Mouse (Mus musculus) layer of hippocampus, adult 8-10 months (tissue): ENCODE data around the gene Eef1b2. TPM values are rescaled to one million over a fixed set of nuclear protein-coding genes. Genes with fewer than 3 reads are reported as not detected.

Source experiments
- DNase-seq, 2 experiments: peaks; one replicate each; pipeline ENCODE4 v3.0.0; 2022; ENCODE audit warnings: low spot score in 2 of 2
- total RNA-seq, 4 experiments: library from RNA; stranded (reverse); gene quantifications; 2 replicates each; pipeline ENCODE4 v1.2.4; 2022

Eef1b2 gene
- total RNA-seq, 4 experiments from 2014 or later, result 310 to 454 (median 387) TPM

DNA sequence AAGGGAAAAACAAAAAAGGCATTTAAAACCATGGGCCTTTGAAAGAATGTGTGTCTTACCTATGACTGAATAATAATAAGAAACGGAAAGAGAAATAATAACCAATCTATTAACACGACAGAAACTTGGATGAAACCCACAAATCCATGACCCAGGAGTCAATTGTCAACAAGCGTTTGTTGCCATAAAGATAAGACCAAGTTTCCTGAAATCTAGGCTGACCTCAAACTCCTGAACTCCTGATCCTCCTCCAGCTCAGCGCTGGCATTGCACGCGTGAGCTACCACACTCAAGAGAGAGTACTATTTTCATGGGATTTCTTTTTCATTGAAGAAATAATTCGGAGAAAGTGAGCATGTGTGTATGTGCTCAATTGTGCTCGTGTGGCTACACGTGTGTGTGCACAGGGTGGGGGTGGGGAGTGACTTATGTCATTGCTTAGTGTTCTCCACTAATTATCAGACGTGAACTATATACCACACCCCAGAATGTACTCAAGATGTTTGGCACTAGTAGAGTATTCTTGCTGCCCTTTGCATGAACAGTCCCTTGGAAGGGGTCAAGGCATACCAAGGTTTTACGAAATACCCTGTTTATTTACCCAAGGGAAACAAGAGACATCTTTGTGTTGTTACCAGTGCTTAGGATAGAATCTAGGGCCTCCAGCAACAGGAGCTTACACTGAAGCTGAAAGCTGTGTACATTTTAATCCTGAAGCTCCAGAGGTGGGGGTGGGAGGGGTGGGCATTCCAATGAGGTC lies 15.9 kb downstream of the Eef1b2 start:
- DNase-seq, result no peak

DNA sequence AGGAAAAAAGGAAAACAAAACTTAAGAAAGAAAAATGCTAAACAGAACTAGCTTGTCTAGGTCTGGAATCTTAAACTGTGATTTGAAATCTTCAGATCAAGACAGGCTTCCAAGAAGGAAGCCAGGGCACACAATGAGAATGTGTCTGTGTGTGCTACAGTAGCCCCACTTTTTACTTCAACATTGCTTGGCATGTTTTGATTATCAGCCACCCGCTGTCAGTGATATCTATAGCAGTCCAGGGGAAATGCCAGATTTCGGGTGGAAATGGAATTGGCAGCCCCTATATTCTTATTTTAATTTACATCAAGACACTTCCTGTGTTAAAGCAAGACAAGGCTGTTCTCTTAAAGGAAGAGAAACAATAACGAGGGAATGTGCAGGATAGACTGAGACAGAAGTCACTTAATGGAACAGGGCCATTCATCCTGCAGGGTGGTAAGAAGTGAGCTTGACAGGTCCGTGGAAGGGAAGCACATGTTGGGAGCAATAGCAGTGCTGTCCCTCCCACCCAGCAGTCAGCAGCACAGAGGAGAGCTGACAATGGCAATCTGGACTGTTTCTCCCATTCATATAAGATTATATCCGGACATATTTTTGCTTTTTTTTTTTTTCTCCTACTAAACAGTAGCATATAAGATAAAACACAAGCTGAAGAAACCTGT lies 19.4 kb downstream of the Eef1b2 start:
- no peak for DNase-seq

DNA sequence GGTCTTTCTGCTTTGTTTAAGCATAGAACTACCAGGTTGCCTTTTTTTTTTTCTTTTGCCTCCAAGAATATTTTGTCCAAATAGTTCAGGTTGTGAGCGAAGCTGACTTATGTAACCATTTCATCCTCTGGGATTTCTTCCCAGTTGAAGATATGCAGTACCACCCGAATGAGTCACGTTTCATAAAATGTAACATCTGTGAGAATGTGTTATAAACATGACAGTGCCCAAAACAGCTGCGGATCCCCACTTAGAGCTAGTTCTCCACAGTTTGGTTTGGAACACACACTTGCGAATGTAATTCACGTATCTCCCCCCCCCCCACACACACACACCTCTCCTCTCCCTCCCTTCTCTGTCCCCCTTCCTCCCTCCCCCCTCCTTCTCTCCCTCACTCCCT lies 22.8 kb downstream of the Eef1b2 start:
- no peak for DNase-seq

DNA sequence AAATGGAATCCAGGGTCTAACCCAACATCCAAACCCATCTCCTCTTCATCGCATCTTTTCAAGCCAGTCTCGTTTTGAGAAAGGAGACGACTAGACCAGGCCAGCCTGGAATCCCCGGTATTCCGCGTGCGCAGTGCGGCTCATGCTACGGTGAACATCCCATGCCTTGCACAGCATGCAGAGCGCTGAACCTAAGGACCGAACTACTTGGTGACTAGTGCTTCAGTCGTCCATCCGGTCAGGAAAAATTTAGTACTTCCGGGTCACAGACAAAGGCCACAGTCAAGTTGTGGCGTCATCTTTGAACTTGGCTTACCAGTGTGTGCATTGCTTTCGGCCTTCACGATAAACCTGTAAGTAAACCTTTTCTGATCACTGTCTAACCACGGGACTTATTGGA lies 23.7 kb downstream of the Eef1b2 start:
- DNase-seq, result no peak

DNA sequence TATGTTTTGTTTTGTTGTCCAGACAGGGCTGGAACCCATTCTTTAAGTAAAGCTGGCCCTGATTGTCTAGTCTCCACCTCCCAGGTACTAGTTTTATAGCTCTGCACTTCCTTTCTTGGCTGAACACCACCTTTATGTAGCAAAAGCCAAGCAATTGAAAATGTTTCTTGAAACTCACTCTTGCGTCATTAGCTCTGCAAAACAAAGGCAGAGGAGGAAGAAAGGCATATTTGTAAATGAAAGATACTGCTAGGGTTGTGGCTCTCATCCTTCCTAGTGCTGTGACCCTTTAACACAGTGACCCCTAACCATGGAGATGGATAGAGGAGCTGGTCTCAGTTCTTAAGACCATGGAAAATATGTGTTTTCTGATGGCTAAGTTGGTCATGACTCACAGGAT lies 25.0 kb downstream of the Eef1b2 start:
- DNase-seq, result no peak

DNA sequence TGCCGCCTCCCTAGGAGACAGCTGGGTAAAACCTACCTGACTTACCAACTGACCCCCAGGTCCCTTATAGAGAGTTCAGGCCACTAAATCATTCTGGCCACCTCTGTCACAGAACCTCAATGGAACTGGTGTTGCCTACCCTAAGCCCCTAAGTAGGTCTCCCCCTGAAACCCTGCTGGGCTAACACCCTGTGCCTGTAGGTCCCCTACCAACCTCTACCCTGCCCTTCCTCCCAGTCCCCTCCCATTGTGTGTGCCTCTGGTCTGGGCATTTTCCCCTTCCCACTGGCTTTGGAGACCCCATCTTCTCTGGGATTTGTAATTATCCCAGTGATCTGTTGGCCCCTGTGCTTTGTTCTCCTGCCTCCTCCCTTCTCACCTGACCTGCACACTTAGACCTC lies 26.8 kb downstream of the Eef1b2 start:
- no peak for DNase-seq

DNA sequence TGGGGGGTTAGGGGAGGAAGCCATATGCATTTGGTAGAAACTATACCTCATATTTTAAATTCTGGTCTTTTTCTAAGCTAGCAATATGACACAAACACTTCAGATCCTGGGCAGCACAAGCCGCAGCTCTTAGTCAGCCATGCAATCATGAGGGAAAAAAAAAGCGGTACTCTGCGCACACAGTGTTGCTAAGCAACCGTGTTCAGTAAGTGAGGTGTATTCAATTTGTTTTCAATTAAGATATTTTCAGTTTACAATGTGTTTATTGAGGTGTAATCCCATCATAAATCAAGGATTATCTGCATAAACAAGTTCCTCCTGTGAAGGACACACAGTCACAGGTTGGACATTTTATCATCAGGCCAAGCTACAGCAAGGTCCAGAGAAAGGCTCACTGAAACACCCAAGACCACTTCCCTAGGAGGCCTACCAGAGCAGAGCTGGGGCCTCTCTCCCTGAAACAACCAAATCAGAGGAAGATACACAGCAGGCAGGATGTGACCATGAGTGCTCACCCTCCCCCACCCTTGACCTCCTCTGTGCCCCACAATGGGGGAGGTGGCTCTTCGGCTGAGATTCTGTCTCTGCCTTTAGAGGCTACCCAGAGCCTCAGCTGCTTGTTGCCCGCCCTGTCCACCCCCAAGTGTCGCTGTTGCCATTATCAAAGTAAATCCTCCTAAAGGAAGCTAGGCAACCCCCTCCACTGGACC lies 27.5 kb downstream of the Eef1b2 start:
- DNase-seq, result peak; percentile 28 to 34

DNA sequence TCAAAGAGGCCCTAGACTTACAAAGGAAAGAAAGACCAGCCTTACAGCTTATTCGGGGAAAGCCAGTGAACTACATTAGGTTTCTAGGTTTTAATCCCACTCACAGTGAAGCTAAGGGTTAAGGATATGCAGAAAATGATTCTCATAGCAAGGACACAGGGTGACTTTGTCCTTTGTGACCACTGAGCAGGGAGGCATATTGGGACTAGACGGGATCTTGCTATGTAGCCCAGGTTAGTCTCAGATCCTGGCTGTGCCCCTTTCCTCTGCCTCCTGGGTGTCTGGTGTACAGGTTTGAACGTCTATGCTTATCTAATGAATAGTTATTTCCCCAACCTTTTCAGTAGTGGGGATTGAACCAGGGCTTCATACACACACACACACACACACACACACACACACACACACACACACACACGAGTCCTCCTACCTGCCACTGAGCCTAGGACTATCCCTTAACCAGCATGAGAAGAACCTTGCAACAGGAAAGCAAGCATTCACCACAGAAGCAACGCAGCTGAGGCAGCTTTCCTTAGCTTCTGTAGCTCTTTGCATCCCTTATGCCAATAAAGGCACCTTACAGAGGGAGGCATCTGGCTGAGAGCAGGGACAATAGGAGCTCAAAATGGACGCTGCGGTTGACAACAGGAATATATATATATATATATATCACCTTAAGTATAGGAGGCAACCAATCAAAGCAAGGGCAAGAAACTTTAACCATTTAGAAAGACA lies 28.2 kb downstream of the Eef1b2 start:
- DNase-seq, result no peak

DNA sequence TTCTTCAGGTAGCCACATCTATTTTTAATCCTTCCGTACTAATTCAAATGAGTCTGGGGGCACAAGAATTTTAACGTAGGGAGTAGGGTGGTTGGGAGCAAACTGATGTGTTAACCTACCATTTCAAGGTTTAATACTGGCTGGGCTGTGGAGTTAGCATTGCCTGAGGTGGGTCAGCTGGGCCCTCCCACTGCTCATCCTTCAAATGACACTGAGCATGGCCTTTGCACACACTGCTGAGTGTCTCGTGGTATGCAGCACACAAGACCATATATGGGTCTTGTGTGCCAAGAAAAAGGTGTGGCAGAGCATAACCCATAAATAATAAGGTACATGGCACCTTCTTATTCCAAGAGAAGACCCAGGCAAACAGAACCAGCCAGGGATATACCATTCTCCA lies 31.0 kb downstream of the Eef1b2 start:
- no peak for DNase-seq

DNA sequence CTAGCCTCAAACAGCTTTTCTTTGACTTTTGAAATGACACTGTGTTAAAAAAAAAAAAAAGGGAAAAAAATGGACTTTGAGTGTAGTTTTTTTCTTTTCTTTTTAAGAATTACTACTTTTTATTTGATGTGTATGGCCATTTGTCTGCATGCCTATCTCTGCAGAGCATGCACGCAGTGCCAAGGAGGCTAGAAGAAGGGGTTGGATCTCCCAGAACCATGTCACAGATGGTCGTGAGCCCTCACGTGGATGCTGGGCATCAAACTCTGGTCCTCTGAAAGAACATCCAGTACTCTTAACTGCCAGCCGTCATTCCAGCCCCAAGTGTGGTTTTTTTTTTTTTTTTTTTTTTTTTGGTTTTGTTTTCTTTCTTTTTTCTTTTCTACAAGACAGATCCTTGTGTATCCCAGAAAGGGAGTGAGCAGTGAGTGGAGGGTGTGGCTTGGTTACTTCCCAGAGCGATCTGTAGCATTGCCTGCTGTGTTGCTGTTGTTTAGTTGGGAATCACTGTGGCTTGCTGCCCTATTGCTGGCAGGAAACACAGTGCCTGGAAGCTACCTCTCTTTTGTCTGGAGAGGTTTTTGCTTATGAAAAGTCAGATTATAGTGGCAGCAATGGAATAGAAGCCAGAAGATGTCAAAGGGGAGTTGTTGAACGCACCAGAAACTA lies 33.4 kb downstream of the Eef1b2 start:
- DNase-seq, result no peak

DNA sequence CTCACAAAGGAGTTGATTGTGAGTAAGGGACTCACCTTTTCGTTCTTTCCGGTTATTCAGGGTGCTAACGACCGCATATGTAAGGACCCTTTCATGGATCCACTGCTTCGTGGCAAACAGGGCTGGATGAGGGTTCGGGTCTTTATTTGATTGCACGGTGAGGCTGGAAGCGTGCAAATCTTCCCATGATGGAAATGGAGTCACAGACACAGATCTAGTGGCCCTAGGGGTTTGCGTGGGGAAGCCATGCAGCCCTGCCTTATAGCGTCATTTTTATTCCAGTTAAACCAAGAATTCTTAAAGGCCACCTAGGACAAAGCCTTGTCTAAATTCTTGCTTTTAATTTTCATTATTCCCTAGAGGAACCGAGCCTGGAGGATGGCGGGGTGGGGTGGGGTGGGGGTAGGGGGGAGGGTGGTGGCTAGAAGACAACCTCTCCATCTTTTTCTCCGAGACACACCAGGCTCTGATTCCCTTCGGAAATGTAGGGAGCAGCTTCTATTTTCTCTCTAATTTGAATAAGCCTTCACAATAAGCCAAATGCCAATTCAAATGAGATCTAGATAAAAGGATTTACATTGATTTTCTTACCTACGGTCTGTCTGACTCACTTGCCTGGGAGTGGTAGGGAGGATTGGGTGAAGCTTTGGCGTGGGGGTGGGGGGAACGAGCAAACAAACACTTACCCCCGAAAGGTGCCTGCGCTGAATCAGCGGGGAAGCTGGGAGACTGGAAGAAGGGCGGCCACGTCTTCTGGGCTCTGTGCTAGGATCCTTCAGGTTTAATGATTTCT lies 37.0 kb downstream of the Eef1b2 start:
- DNase-seq, result no peak

DNA sequence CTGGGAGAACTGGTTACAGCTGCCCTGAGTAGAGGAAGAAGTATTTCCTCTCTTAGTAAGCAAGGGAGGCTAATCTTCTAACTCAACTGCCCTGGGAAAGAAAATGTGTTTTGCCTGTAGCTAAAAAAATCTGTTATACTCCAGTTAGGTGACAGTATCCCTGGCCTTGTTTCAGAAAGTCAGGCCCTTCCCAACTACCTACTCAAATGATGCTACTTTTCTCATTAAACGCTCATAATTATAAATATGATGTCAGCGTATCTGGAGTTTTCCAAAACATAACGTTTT lies 37.6 kb downstream of the Eef1b2 start, which contains the start of gene Gpr1:
Gene Gpr1, minus strand, starts transcription at position 273 of the 288 bp plus-strand sequence.
- DNase-seq, result no peak

DNA sequence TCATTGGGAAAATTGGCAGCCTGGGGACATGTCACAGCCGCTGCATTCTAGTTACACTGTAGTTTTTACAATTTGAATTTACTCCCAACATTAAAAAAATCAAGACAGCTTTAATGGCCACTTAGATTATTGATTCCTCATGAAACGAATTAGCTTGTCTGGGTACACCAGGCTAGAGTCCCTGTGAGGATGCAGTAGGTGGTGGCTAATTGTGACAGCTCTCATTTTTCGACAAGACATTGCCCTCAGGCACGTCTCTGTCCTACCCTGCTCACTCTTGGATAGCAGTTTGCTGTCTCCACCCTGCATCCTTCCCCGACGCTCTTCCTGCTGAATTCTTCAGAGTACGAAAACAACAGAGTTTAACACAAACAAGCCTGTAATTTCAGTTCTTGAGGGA lies 38.0 kb downstream of the Eef1b2 start:
- DNase-seq, result no peak

DNA sequence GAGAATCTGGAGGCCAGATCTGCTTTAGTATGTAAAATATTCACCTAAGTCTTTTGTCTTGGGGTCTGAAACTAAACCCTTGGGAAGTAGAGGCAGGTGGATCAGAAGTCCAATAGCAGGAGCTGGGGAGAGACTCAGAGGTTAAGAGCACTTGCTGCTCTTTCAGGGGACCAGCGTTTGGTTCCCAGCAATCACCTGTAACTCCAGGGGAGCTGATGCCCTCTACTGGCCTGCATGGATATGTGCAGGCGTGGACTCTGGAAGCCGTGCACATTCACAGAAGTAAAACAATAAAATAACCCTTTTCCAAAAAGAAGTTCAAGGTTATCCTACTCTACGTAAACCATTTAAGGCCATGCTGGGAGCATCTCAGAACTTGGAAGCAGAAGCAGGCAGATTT lies 42.7 kb downstream of the Eef1b2 start:
- no peak for DNase-seq

DNA sequence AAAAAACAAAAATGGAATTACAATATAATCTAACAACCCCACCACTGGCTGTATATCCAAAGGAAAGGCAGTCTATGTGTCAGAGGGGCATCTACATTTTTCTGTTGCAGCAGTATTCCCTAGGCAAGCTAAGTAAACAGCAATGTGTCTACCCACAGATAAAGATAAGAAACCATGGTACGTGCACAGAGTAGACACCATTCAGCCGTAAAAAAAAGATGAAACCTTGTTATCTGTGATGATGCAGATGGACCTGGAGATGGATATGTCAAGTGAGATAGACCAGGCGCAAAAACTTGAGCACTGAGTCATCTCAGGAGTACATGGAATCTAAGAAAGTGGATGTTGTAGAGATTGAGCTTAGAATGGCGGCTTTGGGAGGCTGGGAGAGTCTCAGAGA lies 48.4 kb downstream of the Eef1b2 start:
- no peak for DNase-seq

DNA sequence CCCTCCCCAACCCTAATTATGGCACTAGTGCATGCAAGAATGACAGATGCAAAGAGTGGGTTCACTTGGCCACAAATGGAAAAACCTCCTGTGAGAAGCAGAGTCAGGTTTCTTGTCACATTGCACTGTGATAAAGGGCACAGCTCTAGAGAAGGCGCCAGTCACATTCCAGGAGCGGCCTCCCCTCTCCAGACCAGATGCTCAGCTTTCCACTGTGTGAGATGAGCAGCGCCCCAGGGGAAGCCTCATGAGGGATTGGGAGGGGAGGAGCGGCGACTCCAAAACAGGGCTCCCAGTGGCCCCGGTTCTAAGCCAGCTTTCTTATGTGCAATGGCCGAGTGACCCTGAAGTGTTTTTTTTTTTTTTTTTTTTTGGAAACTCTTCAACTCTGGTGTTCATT lies 49.3 kb downstream of the Eef1b2 start:
- no peak for DNase-seq

DNA sequence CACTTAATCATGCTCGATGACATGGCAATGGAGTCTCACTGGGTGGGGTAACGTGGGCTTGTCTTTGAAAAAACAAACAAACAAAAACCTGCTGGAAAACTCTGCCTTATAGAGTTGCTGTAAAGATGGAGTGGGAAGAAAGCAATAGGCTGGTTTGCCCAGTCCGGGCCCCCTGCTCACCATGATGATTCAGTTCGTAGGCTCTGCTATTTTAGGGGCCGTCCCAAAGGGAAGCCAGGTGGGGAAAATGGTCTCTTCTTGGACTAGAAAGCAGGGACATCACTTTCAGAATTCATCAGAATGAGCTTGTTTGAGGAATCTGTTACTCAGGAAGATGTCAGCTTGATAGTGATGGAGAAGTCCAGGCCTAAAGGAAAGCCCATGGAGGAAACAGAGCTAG lies 50.6 kb downstream of the Eef1b2 start:
- no peak for DNase-seq
